Mouse (Mus musculus) common myeloid progenitor, adult 5-6 weeks (primary cell): ENCODE measurements around the gene Rcan1. TPM values are rescaled to one million over a fixed set of nuclear protein-coding genes. Genes with fewer than 3 reads are reported as not detected.
A peak's percentile ranks its signal among the peaks of the same experiment; 100 is the strongest.

Experiments
- ATAC-seq: replicated peaks from 2 replicates; pipeline ENCODE4 v1.8.0; 2016; ENCODE audit warnings: low read depth, mild to moderate bottlenecking, moderate TSS enrichment, inconsistent platforms; ENCODE audit not compliant: poor library complexity, severe bottlenecking
- total RNA-seq: library from RNA; stranded (forward); fragments of 200-1000, 187-1606 nt; gene quantifications from 2 replicates; pipeline ENCODE4 v1.2.3, GENCODE M21; 2017

Rcan1 gene
- total RNA-seq, 1 experiment from 2014 or later: 7.6 TPM

DNA sequence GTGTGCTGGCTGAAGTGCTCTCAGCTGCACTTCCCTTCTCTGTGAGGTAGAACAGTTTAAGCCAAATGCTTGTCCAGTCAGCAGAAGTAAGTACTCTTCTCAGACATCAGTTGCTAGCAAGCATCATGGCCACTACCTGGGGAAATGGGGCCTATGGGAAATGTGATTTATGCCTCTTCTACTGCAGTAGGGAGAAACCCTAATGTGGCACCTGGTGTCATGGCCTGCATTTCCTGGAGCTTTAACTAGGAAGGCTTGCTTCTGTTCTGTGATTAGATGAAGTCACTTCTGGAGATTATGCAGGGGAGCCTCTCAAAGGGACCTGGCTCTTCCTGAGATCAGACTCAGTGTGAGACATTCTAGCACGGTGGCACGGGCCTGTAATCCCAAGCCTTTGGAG, 60.3 kb downstream of the Rcan1 start:
- ATAC-seq: no peak

DNA sequence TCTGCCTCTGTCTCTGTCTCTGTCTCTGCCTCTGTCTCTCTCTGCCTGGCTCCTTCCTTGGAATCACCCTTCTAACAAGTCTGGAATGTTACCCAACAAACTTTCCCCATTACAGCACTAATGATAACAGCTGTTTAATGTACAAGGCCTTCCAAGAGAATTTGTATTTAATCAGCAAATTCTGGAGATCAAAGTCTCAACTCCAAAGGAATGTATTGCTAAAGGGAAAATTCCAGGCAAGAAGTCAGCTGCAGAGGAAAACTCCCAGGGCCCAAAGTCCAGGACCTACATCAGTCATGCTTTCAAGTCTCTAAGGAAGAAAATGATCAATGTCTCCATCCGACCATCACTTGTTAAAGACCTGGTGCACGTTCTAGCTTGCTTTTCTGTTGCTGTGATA, 62.8 kb downstream of the Rcan1 start:
- ATAC-seq: no peak

DNA sequence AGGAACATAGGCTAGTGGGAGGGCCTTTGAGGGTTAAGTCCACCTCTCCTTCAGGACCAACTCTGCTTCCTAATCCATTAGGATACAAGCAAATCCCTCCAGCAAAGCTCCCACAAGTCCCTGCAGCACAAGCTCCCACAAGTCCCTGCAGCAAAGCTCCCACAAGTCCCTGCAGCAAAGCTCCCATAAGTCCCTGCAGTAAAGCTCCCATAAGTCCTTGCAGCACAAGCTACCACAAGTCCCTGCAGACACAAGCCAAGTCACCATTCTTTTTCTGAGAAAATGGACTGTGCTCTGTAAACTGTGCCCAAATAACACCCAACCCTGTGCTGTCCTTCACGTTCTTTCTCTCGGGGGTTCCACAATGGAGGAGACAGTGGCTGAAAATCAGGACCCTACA, 66.5 kb downstream of the Rcan1 start:
- ATAC-seq: no peak

DNA sequence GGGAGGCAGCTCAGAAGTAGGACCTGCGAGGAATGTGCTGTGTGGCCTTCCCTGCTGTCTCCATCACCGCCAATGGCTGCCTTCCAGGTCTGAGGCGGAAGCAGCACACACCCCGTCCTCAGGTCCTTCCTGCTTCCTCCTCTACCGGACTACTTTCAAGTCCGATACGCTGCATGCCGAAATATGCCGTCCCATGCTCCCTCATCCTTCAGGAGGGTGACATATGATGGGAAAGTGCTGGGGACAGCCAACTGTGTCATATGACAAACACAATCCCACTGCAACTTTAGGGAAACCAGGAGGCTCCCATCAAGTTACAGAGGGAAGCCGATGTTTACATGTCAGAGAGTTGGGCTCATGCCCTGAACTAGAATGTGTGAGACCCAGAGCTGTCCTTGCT, 67.6 kb downstream of the Rcan1 start:
- no peak for ATAC-seq

DNA sequence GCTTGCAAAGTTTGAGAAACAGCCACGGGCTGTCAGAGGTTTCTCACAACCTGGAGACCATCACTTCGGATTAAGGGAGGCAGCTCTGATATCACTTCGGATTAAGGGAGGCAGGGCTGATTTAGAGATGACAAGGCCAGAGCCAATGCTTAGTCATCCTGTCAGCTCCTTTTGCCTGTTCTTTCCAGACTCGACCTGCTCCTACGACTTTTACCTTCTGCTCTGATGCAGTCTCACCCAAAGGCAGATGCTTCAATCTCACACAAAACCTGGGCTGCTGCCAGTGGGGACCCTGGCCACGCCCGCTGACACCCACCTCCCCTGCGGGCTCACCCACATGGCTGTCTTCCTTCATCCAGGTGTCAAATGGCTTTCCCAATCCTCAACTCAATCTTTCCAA, 68.5 kb downstream of the Rcan1 start:
- no peak for ATAC-seq

DNA sequence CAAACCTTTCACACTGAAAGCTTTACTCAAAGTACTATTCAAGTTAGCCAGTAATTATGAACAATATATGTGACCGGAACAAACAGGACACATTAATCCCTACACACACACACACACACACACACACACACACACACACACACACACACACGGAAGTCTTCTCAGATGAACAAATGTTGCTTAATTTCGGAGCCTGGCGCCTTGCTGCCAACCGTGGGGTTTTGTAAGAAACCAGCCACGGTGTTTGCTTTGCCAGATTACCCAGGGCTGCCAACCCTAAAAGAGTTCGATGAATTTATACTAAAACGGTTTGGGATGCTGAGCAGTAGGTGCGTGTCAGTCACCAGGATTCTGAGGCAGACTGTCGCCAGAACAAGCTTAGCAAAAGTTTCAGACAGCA, 69.5 kb downstream of the Rcan1 start:
- no peak for ATAC-seq

DNA sequence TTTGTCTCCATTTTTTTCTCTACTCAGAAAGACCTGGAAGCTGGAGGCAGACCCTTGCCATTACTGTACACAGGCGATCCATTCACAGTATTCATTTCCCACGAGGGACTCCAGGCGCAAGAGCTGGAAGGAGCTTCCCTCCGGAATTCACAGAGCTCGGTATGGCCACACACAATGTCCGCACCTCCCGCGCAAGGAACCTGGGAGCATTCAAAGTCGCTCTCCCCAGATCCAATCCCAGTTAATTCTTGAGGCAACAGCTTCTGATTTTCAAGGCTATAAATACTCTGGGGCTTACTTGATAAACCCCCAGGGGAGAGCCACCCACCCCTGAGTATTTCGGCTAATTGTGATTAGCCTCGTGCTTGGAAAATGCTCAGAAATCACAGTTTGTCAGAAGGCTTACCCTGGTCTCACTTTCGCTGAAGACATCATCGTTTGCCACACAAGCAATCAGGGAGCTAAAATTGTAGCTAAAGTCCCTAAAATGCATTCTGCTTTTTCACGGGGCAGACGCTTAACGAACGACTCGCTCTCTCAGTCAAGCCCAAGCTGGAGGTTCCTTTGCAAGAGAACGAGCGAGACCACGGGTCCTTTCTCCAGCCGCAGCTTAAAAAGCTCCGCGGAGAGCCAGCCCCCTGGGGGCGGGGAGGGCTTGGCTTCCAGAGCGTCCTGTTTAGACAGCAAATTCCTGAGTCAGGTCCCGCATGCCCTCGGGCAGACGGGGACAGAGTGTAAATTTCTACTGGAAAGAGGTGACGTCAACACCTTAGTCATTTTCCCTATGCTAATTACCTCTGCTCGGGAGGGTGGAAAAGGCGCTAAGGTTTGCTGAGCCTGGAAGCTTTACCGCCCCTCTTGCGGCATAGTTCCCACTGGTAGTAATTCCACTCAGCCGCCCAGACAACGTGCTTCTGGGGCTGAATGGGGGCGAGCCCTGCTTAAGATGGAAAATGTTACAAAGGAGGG, 70.9 kb downstream of the Rcan1 start:
- ATAC-seq: peak; percentile 83

DNA sequence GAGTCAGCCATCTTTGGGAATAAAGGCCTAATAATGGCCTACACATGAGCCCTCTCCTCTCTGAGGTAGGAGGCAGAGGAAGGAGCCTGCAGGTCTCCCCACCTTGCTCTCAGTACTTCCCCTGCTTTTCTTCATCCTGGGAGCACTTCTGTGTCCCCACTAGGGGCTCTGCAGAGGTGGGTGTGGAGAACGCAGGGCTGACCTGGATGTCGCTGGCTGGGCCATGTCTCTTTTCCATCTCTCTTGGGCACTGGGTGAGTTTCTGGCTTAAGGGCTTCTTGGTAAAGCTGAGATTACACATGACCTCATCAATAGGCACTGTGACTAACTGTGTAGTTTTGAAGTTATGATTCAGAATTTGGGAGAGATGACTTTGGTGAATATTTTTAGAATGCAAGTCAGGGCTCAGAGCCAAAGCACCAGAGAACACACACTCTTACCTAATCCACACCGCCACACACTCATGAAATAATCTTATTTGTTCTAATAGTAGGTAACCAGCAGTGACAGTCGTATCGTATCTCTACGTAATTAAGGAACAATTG, 72.0 kb downstream of the Rcan1 start:
- ATAC-seq: no peak

DNA sequence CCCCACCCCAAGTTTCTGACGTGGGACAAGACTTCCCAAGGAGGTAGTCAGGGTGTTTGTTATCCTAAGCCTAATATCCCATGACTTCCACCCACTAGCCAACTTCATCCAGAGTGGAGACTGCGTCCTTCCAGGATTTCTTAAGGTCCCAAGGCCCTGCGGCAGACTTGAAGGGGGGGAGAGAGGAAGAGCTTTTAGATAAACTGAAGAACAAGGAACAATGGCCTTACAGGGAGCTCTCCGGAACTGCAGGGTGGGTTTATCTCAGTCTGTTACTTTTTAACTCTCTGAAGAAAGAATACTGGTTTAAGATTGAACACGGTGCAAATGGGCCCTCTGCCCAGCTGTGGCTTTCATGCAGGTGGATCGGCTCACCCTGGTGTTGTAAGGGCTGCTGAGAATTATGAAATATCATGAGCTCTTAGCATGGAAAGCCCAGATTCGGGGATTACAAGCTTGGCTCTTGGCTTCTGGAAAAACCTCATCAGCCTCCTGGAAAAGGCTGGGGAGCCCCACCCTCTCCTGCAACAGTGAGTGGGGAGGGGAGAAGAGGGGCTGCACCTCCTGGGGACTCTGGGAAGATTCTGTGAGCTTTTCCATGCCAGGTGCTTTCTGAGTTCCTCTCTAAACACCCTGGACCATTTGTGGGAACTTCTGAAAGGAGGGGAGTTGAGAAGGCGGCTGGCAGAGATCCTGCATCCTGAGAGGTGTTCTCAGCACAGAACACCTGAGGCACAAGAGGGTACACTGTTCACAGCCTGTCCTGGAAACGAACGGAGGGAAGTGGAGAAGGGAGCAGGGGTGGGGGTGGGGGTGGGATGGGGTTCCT, 72.7 kb downstream of the Rcan1 start:
- ATAC-seq: no peak

DNA sequence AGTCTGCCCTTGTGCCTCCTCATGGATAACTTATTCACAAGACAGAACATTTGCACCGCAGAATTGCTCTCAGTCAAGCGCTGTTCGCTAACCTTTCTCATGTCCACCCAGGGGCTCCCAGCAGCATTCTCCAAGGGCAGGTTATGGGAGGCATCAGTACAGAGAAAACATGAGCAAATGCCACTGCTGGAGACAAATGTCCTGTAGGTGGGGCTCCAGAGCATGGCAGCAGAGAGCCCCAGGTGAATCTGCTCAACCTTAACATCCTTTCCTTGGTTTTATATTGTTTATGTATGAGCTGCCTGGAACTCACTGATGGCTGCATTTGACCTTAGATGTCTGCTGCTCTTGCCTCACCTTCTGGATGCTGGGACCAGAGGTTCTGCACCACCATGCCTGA, 76.9 kb downstream of the Rcan1 start:
- ATAC-seq: 0 out of 2 replicates have a peak, but pooled peaks have one; percentile 32

DNA sequence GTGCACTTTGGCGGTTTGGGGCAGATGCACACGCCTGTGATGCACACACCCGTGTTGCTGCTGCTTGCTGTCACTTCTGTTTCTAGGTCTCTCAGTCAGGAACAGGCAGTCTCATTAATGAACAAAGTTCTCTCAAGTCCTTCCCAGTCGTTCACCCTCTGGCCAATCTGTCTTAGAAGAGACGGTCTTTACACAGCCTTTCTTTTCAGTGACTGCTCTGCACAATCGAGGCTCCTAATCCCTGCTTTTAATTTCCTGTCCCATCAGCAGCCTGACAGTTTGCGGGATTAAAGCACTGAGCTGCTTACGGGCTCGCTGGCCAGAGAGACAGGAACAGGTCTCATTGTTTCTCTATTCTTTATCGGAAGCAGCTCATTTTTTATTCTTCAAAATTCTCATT, 83.0 kb downstream of the Rcan1 start:
- ATAC-seq: no peak

DNA sequence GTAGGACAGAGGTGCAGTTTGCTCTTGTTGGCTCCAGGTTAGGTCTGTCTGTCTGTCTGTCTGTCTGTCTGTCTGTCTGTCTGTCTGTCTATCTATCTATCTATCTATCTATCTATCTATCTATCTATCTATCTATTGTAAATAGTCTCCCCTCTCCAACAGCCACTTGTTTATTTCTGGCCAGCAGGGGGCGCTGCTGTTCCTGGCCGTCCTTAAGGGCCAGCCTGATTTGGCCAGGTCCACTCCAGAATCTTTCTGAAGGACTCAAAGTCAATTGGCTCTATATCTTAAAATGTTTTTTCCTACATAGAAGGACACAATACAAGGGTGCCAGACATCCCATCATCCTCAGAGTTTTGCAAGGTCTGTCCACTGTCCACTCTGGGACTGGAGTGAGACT, 85.6 kb downstream of the Rcan1 start:
- 0 out of 2 replicates have a peak, but pooled peaks have one; percentile 36 for ATAC-seq

DNA sequence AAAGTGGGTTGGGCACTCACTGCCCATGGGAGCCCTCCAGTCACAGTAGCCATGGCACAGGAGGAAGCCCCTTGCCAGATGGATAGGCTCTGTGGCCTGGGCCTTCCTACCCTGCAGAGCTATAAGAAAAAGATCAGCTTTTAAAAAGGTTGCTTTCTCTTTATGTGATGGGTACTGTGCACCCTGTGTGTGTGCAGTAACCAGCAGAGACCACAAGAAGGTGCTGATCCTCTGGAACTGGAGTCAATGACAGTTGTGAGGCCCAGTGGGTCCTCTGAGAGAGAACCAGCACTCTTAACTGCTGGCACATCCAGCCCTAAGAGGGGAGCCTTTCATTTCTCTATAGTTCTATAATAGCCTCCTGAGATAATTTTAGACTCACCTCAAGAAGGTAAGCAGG, 87.3 kb downstream of the Rcan1 start:
- ATAC-seq: no peak

DNA sequence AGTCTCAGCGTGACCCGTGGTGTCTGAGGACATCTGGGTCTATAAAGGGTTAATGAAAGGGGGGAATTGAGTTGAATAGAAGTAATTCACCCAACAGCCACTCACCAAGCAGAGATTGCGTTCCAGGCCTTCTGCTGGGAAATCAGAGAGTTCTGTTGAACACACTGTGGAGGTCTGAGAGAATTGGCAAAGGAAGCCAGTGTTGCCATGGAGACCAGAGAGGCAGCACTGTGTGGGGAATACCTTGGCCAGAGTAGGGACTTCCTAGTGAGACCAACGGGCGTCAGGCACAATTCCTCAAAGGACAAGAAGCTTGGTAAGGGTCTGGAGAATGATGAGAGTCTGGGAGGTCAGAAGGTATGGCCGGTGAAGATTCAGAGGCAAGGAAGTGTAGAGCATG, 88.2 kb downstream of the Rcan1 start:
- no peak for ATAC-seq

DNA sequence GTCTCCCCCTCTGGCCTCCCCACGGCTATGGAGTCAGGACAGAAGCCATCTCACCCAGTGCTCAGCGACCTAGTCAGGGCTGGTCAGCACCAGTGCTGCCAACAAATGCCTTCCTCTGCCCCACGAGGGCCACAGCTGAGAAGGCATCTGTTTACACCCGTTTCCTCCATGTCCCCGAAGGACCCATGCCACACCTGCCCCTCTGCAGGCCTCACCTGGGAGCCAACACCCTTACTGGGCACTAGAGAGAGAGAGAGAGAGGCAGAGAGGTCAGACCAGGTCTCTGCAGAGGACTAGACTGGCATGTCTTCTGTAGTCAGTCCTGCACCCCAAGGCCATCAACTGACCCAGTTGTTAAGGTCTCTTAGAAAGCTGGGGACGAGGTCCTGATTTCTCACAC, 89.6 kb downstream of the Rcan1 start:
- no peak for ATAC-seq

DNA sequence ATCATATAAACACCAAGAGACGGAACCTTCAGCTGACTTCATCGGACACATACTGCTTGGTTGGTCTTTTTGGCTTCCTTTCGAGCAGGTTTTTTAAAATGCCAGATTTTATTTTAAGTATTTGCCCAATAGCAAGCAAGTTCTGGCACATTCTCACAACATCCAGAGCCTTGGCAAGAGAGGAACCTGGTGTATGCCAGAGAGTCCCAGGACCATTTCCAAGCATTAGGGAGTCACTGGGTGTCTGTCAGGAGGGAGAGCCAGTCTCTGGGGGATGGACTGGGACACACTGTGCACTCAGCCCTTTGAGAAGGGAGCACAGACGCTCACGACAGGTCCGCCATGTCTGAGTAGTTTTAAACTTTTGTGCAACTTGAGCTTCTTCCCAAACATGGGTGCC, 93.7 kb downstream of the Rcan1 start:
- ATAC-seq: no peak

DNA sequence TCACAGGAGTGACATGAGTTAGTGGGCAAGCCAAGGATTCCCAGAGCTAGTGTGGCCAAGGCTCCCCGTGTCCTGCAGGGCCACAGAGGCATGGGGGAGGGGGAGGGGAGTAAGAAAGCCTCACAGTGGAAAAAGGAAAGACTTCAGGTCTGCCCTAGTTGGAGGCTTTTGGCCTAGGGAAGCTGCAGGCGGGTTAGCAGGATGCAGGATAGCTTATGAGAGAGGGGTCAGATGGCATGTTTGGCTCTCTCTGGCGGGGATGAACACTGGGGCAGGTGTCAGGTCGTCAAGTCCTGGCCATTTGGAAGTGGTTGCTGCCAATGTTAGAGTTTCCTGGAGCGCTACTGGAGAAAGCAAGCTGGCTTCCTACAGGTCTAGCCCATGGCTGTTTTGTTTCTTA, 99.0 kb downstream of the Rcan1 start:
- ATAC-seq: no peak

DNA sequence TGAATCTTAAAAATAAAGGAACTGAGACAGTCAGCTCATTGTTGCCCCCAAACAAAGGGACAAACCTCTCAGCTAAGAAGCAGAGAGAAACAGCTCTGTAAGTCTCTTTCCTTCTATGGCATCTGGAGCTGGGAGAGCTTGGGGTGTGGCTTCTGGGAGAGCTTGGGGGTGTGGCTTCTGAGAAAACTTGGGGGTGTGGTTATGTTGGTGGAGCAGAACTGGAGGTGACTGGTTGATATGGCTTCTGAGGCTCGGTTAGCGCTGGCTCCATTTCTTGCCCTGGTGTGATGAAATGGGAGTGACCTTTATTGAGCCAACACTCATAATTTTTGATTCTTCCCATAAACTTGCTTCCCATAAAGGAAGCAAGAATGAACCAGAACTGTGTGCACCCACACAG, 101.4 kb downstream of the Rcan1 start:
- ATAC-seq: peak; percentile 86

DNA sequence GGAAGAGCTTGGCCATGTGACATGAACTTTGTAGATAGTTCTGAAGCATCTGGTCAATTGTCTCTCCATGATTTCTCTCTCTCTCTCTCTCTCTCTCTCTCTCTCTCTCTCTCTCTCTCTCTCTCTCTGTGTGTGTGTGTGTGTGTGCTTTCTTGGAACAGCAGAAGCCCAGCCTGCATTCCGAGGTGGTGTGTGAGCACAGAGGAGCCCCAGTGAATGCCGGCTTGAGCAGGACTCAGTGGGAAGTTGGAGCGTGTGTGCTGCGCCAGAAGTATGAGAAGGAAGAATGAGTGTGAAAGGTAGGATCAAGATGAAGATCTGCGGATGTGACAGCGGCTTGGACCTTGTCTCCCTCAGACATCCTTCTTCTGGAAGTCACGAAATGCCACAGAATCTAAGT, 105.2 kb downstream of the Rcan1 start:
- ATAC-seq: no peak

DNA sequence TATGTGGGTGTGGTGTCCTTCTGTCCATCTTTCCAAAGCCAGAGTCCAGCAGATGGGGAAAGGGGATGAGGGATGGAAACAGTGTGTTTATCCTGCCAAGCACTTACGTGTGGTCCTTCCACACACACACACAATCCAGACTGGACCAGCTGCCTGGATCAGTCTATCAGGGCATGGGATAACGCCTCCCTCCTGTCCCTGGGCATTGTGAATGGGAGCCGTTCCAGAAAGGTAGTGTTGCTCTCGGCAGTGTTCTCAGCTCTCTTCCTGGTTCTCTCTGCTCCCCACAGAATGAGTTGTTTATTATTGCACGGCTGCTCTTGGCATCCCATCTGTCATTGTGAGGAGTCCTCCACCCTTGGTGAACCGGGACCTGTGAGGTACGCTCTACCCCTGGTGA, 110.0 kb downstream of the Rcan1 start:
- no peak for ATAC-seq

DNA sequence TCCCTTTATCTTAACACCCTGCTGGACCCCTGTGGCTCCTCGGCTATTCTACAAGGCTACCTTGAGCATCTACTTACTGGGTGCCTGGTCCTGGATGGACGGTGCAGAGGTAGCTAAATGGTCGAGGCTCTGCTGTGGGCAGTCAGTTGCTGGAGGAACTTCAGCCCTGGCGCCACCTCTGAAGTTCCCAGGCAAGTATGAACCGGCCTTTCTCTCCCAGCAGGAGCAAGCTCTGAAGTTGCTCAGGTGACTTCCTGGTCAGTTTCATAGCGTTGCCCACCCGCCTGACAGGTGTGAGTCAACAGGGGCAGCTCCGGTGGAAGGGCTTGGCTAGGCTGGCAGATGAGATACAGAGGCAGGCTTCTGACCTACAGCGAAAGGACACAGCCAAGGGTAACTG, 111.4 kb downstream of the Rcan1 start, which contains the start of gene Kcne1:
Gene Kcne1, minus strand, starts transcription at position 240 of the 400 bp plus-strand sequence.
- no peak for ATAC-seq
